Comparison of ENCODE assay signal across 11 mouse cellular contexts in the genomic region with DNA sequence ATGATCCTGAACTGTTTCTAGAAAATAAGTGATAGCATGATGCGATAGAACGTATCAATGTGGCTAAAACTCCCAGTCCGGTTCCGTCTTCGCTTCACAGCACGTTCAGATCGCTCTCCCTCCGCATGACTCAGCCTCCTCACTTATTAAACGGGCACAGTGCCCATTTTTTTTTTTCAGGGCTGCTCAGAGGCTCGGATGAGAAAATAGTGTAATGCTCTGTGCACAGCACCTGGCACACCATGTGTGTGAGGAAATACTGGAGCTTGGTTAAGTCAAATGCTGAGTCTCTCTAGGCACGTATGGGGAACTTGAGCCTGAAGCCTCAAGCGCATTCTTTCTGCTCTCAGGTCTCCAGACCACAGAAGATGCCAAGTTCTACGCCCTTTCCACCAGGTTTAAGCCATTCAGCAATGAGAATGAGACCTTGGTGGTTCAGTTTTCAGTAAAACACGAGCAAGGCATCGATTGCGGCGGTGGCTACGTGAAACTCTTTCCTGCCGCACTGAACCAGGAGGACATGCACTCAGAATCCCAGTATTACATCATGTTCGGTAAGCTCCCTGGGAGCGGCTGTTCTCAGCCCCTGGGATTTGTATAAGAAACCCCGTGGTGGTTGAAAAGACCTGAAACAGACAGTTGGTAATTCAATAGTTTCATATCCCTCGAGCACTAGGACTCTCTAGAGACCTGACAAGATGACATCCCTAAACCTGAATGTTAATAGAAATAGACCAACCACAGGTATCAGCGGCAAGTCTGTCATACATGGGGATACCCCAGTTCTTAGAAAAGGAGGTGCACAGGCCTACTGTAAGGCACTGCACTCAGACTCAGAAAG. TPM values are rescaled to one million over a fixed set of nuclear protein-coding genes. Genes with fewer than 3 reads are reported as not detected.
DNase-seq lines count a peak whose midpoint lies in the region; ATAC-seq and TF ChIP-seq lines count a peak whose summit lies in the region.
"Had no signal": no experiment of that assay in that cellular context is flagged by ENCODE, and none has a peak within 500 bp of the region (broad histone marks: within the 10 kb centered on the region; RNA-seq: fewer than 3 reads in every experiment).

No protein-coding gene starts in this region.

- peak; percentile 44 for DNase-seq in kidney, adult 18-20 months
- peak; percentile 69 for DNase-seq in adrenal gland, postnatal 10 days
- DNase-seq in gastrocnemius, postnatal 10 days: peak; percentile 21
- peak; percentile 24 to 61 for DNase-seq in left cerebral cortex, postnatal 25 days (ENCODE audit: low spot score in 2 of 2)
- no peak for DNase-seq in thymus, postnatal 36 days
- no peak for DNase-seq in thymus, adult 2 months

- 0 out of 2 replicates have a peak, but pooled peaks cover 5% of the 10 kb centered on the region for H3K4me1 ChIP-seq in kidney, embryonic 15.5 days
- no peaks in the 10 kb centered on the region for H3K4me1 ChIP-seq in thymus, adult 2 months (replicated peaks; ENCODE audit: control insufficient read depth, insufficient read depth, low read length)
- peaks cover 8% of the 10 kb centered on the region; the same call in 1 of the 2 replicates for H3K4me1 ChIP-seq in midbrain, embryonic 16.5 days (ENCODE audit: control insufficient read depth, insufficient read depth, low read length)
- H3K4me1 ChIP-seq: liver, embryonic 15.5 days; stomach, embryonic 15.5 days had no signal

- H3K9me3 ChIP-seq in kidney, embryonic 15.5 days (replicated peaks): no peaks in the 10 kb centered on the region
- H3K9me3 ChIP-seq in midbrain, embryonic 16.5 days (replicated peaks; ENCODE audit: control insufficient read depth, low read length, poor library complexity, severe bottlenecking): no peaks in the 10 kb centered on the region
- H3K9me3 ChIP-seq: liver, embryonic 15.5 days; stomach, embryonic 15.5 days had no signal

- H3K27me3 ChIP-seq in kidney, embryonic 15.5 days: no peaks in the 10 kb centered on the region
- no peaks in the 10 kb centered on the region for H3K27me3 ChIP-seq in thymus, adult 2 months (ENCODE audit: control insufficient read depth, insufficient read depth, low read length)
- H3K27me3 ChIP-seq in midbrain, embryonic 16.5 days (ENCODE audit: control insufficient read depth, insufficient read depth, low read depth, low read length): no peaks in the 10 kb centered on the region
- H3K27me3 ChIP-seq: liver, embryonic 15.5 days; stomach, embryonic 15.5 days had no signal

- no peak for ATAC-seq in kidney, embryonic 15.5 days (replicated peaks; ENCODE audit: low FRiP score)
- ATAC-seq in midbrain, embryonic 16.5 days: no peak

- WGBS in kidney, embryonic 15.5 days: 83% methylated on average over 24 of the region's 24 CpGs
- 87% methylated on average over 24 of the region's 24 CpGs for WGBS in thymus, adult 2 months
- WGBS in midbrain, embryonic 16.5 days: 79% methylated on average over 24 of the region's 24 CpGs

- intact Hi-C loops in left cerebral cortex, postnatal 25 days (cut with DNase I): no loop called here

- no peak overlapping the region for H3K4me2 ChIP-seq in kidney, embryonic 15.5 days
- no peak overlapping the region for H3K4me2 ChIP-seq in midbrain, embryonic 16.5 days (ENCODE audit: low read length)
- H3K4me2 ChIP-seq: liver, embryonic 15.5 days; stomach, embryonic 15.5 days had no signal

- no peak overlapping the region for H3K9ac ChIP-seq in kidney, embryonic 15.5 days
- H3K9ac ChIP-seq in midbrain, embryonic 16.5 days (ENCODE audit: low read depth, low read length): no peak overlapping the region
- H3K9ac ChIP-seq: liver, embryonic 15.5 days; stomach, embryonic 15.5 days had no signal

- TF ChIP-seq CTCF in thymus, adult 2 months (IDR thresholded peaks at IDR 0.05; ENCODE audit: borderline replicate concordance, control insufficient read depth, extremely low read depth, insufficient read depth, low read length, poor library complexity): no peak

- H3K4me3 ChIP-seq in kidney, embryonic 15.5 days (replicated peaks): no peak overlapping the region
- no peak overlapping the region for H3K4me3 ChIP-seq in thymus, adult 2 months (ENCODE audit: control insufficient read depth, insufficient read depth, low read length)
- no peak overlapping the region for H3K4me3 ChIP-seq in midbrain, embryonic 16.5 days (ENCODE audit: low read depth, low read length)
- H3K4me3 ChIP-seq: liver, embryonic 15.5 days; stomach, embryonic 15.5 days had no signal

- no peak for TF ChIP-seq POLR2A in thymus, adult 2 months (IDR thresholded peaks at IDR 0.05; ENCODE audit: control insufficient read depth, extremely low read depth, insufficient read depth, low read length, poor library complexity)

- H3K27ac ChIP-seq in kidney, embryonic 15.5 days: no peak overlapping the region
- H3K27ac ChIP-seq in thymus, adult 2 months (ENCODE audit: control insufficient read depth, insufficient read depth, low read length): no peak overlapping the region
- H3K27ac ChIP-seq in midbrain, embryonic 16.5 days (ENCODE audit: low read length): no peak overlapping the region
- H3K27ac ChIP-seq: liver, embryonic 15.5 days; stomach, embryonic 15.5 days had no signal

- no peaks in the 10 kb centered on the region for H3K36me3 ChIP-seq in kidney, embryonic 15.5 days
- H3K36me3 ChIP-seq in thymus, adult 2 months (ENCODE audit: control insufficient read depth, insufficient read depth, low read length): no peaks in the 10 kb centered on the region
- H3K36me3 ChIP-seq in midbrain, embryonic 16.5 days (ENCODE audit: control insufficient read depth, insufficient read depth, low read length): no peaks in the 10 kb centered on the region
- H3K36me3 ChIP-seq: liver, embryonic 15.5 days; stomach, embryonic 15.5 days had no signal

RNA-seq across cellular contexts. Expression of a gene that starts 4.4 kb away (rescaled TPM):
- polyA plus RNA-seq in kidney, embryonic 15.5 days (2015; fragmentation: Nextera tagmentation; extraction: Ambion mirVana): 0.27 and 0.29 TPM in 2 replicates
- total RNA-seq in adrenal gland, postnatal 10 days (2021): 1 to 10 TPM in 1 of 2 experiments, under 1 TPM in 1; 0.90 to 1.8 TPM
- not detected for total RNA-seq in gastrocnemius, postnatal 10 days (2021)
- total RNA-seq in left cerebral cortex, postnatal 25 days (2021): under 1 TPM; 0.50 to 0.80 TPM
- 0.10 TPM in 1 of 2 replicates, not detected in the other for polyA plus RNA-seq in thymus, adult 2 months (2012; rRNA removed)
- polyA plus RNA-seq in midbrain, embryonic 16.5 days (2015; fragmentation: Nextera tagmentation; extraction: Ambion mirVana): 0.44 and 0.62 TPM in 2 replicates
- total RNA-seq: gastrocnemius, postnatal 36 days had no signal
- polyA plus RNA-seq: liver, embryonic 15.5 days had no signal

RNA-seq across cellular contexts. Expression of a gene that starts 36.6 kb away (rescaled TPM):
- 68.9 and 70.5 TPM in 2 replicates for polyA plus RNA-seq in kidney, embryonic 15.5 days (2015; fragmentation: Nextera tagmentation; extraction: Ambion mirVana)
- 100 to 1,000 TPM; 149 to 153 TPM for total RNA-seq in adrenal gland, postnatal 10 days (2021)
- 10 to 100 TPM; 93.6 to 98.0 TPM for total RNA-seq in gastrocnemius, postnatal 10 days (2021)
- 10 to 100 TPM; 44.5 to 59.2 TPM for total RNA-seq in left cerebral cortex, postnatal 25 days (2021)
- 87.0 and 93.2 TPM in 2 replicates for polyA plus RNA-seq in thymus, adult 2 months (2012; rRNA removed)
- polyA plus RNA-seq in midbrain, embryonic 16.5 days (2015; fragmentation: Nextera tagmentation; extraction: Ambion mirVana): 73.2 and 77.3 TPM in 2 replicates

RNA-seq across cellular contexts. Expression of a gene that starts 41.4 kb away (rescaled TPM):
- polyA plus RNA-seq in kidney, embryonic 15.5 days (2015; fragmentation: Nextera tagmentation; extraction: Ambion mirVana): 37.8 and 40.6 TPM in 2 replicates
- 10 to 100 TPM; 59.2 to 60.8 TPM for total RNA-seq in adrenal gland, postnatal 10 days (2021)
- 10 to 100 TPM; 50.4 to 53.8 TPM for total RNA-seq in gastrocnemius, postnatal 10 days (2021)
- total RNA-seq in left cerebral cortex, postnatal 25 days (2021): 100 to 1,000 TPM; 183 to 199 TPM
- 14.1 and 16.0 TPM in 2 replicates for polyA plus RNA-seq in thymus, adult 2 months (2012; rRNA removed)
- 67.8 and 69.5 TPM in 2 replicates for polyA plus RNA-seq in midbrain, embryonic 16.5 days (2015; fragmentation: Nextera tagmentation; extraction: Ambion mirVana)

Comparison
In these comparisons a context has a peak if more than half of its experiments do, and no peak if none do; other contexts are left out.
1. DNase-seq: peak in kidney, adult 18-20 months (single experiment), adrenal gland, postnatal 10 days (single experiment), gastrocnemius, postnatal 10 days (single experiment) and left cerebral cortex, postnatal 25 days (2 of 2); none in thymus, postnatal 36 days (0 of 2) and thymus, adult 2 months (single experiment).